Mouse (Mus musculus) small intestine, adult 2 months (tissue): ENCODE data around the gene Dusp13.

ENCODE experiments used
- CTCF ChIP-seq: fragments of 200-500 bp; IDR thresholded peaks from 2 replicates; pipeline ENCODE4 v1.5.1; 2012; ENCODE audit warnings: low read depth, mild to moderate bottlenecking, control low read depth, inconsistent platforms, low read length, moderate library complexity, mixed read lengths; ENCODE audit not compliant: insufficient replicate concordance, insufficient read length; ENCODE audit errors: extremely low read depth
- POLR2A ChIP-seq: fragments of 200-500 bp; IDR thresholded peaks from 2 replicates; pipeline ENCODE4 v1.6.1; 2012; ENCODE audit warnings: low read depth, mild to moderate bottlenecking, control low read depth, inconsistent platforms, low read length, moderate library complexity

DNA sequence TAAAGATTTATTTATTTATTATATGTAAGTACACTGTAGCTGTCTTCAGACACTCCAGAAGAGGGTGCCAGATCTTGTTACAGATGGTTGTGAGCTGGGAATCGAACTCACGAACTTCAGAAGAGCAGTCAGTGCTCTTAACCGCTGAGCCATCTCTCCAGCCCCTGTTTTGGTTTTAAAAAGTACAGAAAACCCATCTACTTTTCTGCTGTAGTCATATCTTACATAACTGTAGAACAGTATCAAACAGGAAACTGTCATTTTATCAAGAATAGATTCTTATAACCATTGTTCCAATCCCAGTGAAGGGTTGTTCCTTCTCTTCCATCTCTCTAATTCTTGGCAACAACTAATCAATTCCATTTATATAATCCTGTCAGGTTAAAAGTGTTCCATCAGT, 12.8 kb upstream of the Dusp13 start:
- TF ChIP-seq CTCF (no peak), POLR2A (no peak)
